In genomic region chr5:33218081-33218480, GRCm38 (mm10) we compare ENCODE assay signal across 8 mouse cellular contexts. TPM values are rescaled to one million over a fixed set of nuclear protein-coding genes. Genes with fewer than 3 reads are reported as not detected.
DNase-seq lines count a peak whose midpoint lies in the region; ATAC-seq and TF ChIP-seq lines count a peak whose summit lies in the region.
"Had no signal": no experiment of that assay in that cellular context is flagged by ENCODE, and none has a peak within 500 bp of the region (broad histone marks: within the 10 kb centered on the region; RNA-seq: fewer than 3 reads in every experiment).

Gene Spon2, minus strand, starts transcription at chr5:33218455.

- WGBS in embryonic facial prominence, embryonic 15.5 days: 25% methylated on average over 5 of the region's 5 CpGs
- 17% methylated on average over 5 of the region's 5 CpGs for WGBS in liver, adult 2 months
- 15% methylated on average over 5 of the region's 5 CpGs for WGBS in stomach, postnatal 0 days

- peak within 1 kb of the TSS; percentile 66 for H3K27ac ChIP-seq in embryonic facial prominence, embryonic 15.5 days (replicated peaks)
- H3K27ac ChIP-seq in liver, adult 2 months (replicated peaks; ENCODE audit: insufficient read depth, low read depth, low read length): peak within 1 kb of the TSS; percentile 72
- H3K27ac ChIP-seq in stomach, postnatal 0 days (replicated peaks): peak within 1 kb of the TSS; percentile 86
- H3K27ac ChIP-seq: midbrain, embryonic 12.5 days had no signal

- peak; percentile 9 for DNase-seq in thymus, postnatal 14 days
- no peak for DNase-seq in thymus, postnatal 10 days (ENCODE audit: low spot score in 2 of 2)
- DNase-seq in liver, adult 2 months (ENCODE audit: extremely low read depth, low read depth, low spot score): peak; percentile 72
- peak; percentile 70 for DNase-seq in stomach, postnatal 0 days (ENCODE audit: low spot score)
- no peak for DNase-seq in left cerebral cortex, adult 9 months (ENCODE audit: low spot score in 2 of 2)
- DNase-seq in MN1 (ENCODE audit: low spot score): no peak

- no peak for ATAC-seq in embryonic facial prominence, embryonic 15.5 days (ENCODE audit: insufficient number of reproducible peaks, low FRiP score, low TSS enrichment, low read depth)
- peak; percentile 67 for ATAC-seq in stomach, postnatal 0 days (ENCODE audit: low FRiP score, low TSS enrichment)

- no peaks in the 10 kb centered on the region for H3K79me2 ChIP-seq in liver, adult 2 months (ENCODE audit: control insufficient read depth, insufficient read depth, low read length)

- peaks cover 44% of the 10 kb centered on the region for H3K4me1 ChIP-seq in embryonic facial prominence, embryonic 15.5 days
- H3K4me1 ChIP-seq in liver, adult 2 months (ENCODE audit: control insufficient read depth, insufficient read depth, low read length): peaks cover 33% of the 10 kb centered on the region
- peaks cover 15% of the 10 kb centered on the region for H3K4me1 ChIP-seq in stomach, postnatal 0 days (replicated peaks; ENCODE audit: control insufficient read depth, insufficient read depth)

- no peak within 1 kb of the TSS for H3K4me3 ChIP-seq in embryonic facial prominence, embryonic 15.5 days (replicated peaks)
- H3K4me3 ChIP-seq in liver, adult 2 months (ENCODE audit: insufficient read depth, low read depth, low read length): no peak within 1 kb of the TSS
- H3K4me3 ChIP-seq in stomach, postnatal 0 days (ENCODE audit: low read depth, low read length): peak within 1 kb of the TSS; percentile 27; the same call in 1 of the 2 replicates
- H3K4me3 ChIP-seq: midbrain, embryonic 12.5 days had no signal

- TF ChIP-seq POLR2A in liver, adult 2 months (IDR thresholded peaks at IDR 0.05; ENCODE audit: extremely low read depth, insufficient read depth, low read length): no peak

- H3K9ac ChIP-seq in embryonic facial prominence, embryonic 15.5 days: 0 out of 2 replicates have a peak within 1 kb of the TSS, but pooled peaks have one; percentile 6
- H3K9ac ChIP-seq in liver, adult 2 months (ENCODE audit: low read depth, low read length): peak within 1 kb of the TSS; percentile 29; the same call in 1 of the 2 replicates
- peak within 1 kb of the TSS; percentile 52 for H3K9ac ChIP-seq in stomach, postnatal 0 days (ENCODE audit: low read length)
- H3K9ac ChIP-seq: midbrain, embryonic 12.5 days had no signal

- H3K4me2 ChIP-seq in embryonic facial prominence, embryonic 15.5 days (replicated peaks): peak within 1 kb of the TSS; percentile 10
- H3K4me2 ChIP-seq in stomach, postnatal 0 days (replicated peaks; ENCODE audit: low read depth): peak within 1 kb of the TSS; percentile 51
- H3K4me2 ChIP-seq: midbrain, embryonic 12.5 days had no signal

- no peaks in the 10 kb centered on the region for H3K27me3 ChIP-seq in embryonic facial prominence, embryonic 15.5 days
- H3K27me3 ChIP-seq in liver, adult 2 months (ENCODE audit: control insufficient read depth, insufficient read depth, low read length): no peaks in the 10 kb centered on the region
- no peaks in the 10 kb centered on the region for H3K27me3 ChIP-seq in stomach, postnatal 0 days (ENCODE audit: control insufficient read depth, insufficient read depth, low read length)

- TF ChIP-seq EP300 in stomach, postnatal 0 days (optimal IDR thresholded peaks at IDR 0.05): no peak

- no peaks in the 10 kb centered on the region for H3K36me3 ChIP-seq in embryonic facial prominence, embryonic 15.5 days
- H3K36me3 ChIP-seq in liver, adult 2 months (ENCODE audit: control insufficient read depth, insufficient read depth, low read length): no peaks in the 10 kb centered on the region
- no peaks in the 10 kb centered on the region for H3K36me3 ChIP-seq in stomach, postnatal 0 days (ENCODE audit: control insufficient read depth, insufficient read depth, low read length)
- H3K36me3 ChIP-seq: midbrain, embryonic 12.5 days had no signal

- H3K9me3 ChIP-seq in embryonic facial prominence, embryonic 15.5 days (replicated peaks): no peaks in the 10 kb centered on the region
- no peaks in the 10 kb centered on the region for H3K9me3 ChIP-seq in stomach, postnatal 0 days (ENCODE audit: control insufficient read depth, low read length)
- H3K9me3 ChIP-seq: midbrain, embryonic 12.5 days had no signal

- no peak for TF ChIP-seq CTCF in liver, adult 2 months (IDR thresholded peaks at IDR 0.05; ENCODE audit: low read depth, low read length)
- no peak for TF ChIP-seq CTCF in stomach, postnatal 0 days (IDR thresholded peaks at IDR 0.05; ENCODE audit: low read depth)

RNA-seq across cellular contexts. Expression of gene Spon2, which starts in this region (rescaled TPM):
- 13.7 and 16.6 TPM in 2 replicates for polyA plus RNA-seq in embryonic facial prominence, embryonic 15.5 days (2015; fragmentation: Nextera tagmentation; extraction: Ambion mirVana)
- total RNA-seq in liver, adult 2 months (2014; rRNA removed): 1.2 and 2.4 TPM in 2 replicates
- 5.3 and 11.1 TPM in 2 replicates for polyA plus RNA-seq in liver, adult 2 months (2012; rRNA removed)
- 41.2 and 43.6 TPM in 2 replicates for polyA plus RNA-seq in stomach, postnatal 0 days (2015; fragmentation: Nextera tagmentation; extraction: Ambion mirVana)

Comparison
In these comparisons a context has a peak if more than half of its experiments do, and no peak if none do; other contexts are left out.
1. DNase-seq: peak in thymus, postnatal 14 days (single experiment), liver, adult 2 months (single experiment) and stomach, postnatal 0 days (single experiment); none in thymus, postnatal 10 days (0 of 2), left cerebral cortex, adult 9 months (0 of 2) and MN1 (single experiment).
2. Peak in every context shown above with its lines, with median percentiles within 50 percentile points of each other: H3K27ac ChIP-seq and H3K9ac ChIP-seq.